Mouse (Mus musculus) fat pad, adult 2 months (tissue): ENCODE results near the gene Ces3b.

Source experiments
- DNase-seq: peaks from one replicate; pipeline ENCODE4 v3.0.0-alpha.2; 2011; ENCODE audit warnings: low read depth, low spot score; ENCODE audit errors: extremely low read depth

The Ces3b gene

DNA sequence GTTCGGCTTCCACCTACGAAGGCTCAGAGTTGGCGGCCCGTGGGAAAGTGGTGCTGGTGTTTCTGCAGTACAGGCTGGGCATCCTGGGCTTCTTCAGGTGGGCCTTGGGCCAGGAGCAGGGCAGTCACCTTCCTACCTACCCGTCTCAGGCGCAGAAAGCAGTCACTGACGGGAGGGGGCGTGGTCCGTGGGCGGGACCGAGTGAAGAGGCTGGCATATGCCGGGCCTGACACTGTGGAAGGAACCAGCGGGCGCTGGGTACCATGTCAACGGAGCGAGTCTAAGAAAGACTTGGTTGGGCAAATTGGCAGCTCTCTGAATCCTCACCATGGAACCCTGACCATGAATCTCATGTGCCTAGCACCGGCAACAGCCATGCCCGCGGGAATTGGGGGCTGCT lies 58.8 kb downstream of the Ces3b start:
- no peak for DNase-seq
